Mouse (Mus musculus) layer of hippocampus, adult 9-11 months (tissue): ENCODE results near the gene Adk.

Experiments used
- DNase-seq: peaks from one replicate; pipeline ENCODE4 v3.0.0; 2022

Adk gene

DNA sequence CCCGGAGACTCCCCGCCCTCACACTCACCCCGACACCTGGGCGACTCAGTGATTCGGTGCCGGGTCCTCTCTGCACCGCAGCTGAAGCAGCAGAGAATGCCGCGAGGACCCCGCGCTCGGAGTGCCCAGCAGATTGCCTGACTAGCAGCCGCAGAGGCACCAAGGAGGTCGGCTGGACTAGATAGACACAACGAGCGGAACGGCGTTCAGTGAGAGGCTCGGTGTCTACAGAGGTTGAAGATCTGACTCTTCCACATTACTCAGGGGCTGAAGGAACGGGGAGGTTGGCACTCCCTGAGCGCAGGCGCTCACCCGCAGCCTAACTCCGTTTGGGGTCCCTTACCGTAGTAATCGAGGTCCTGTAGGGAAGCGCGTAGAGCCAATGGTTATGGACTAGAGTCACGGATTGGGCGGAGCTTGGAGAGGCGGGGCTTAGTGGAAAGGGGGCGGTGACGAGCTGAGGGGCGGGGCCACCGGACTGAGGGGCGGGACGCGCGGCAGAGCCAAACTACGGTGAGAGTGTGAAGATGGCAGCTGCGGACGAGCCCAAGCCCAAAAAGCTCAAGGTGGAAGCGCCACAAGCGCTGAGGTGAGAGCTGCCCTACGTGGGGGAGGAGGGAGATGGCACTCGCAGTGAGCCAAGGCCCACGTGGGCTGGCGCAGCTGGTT is at the start of gene Adk, which contains the start of gene Ap3m1:
TSS of gene Adk (plus strand) at position 463 of the 669 bp plus-strand sequence.
TSS of gene Ap3m1 (minus strand) at position 397 of the 669 bp plus-strand sequence.
- DNase-seq, result peak; percentile 93

DNA sequence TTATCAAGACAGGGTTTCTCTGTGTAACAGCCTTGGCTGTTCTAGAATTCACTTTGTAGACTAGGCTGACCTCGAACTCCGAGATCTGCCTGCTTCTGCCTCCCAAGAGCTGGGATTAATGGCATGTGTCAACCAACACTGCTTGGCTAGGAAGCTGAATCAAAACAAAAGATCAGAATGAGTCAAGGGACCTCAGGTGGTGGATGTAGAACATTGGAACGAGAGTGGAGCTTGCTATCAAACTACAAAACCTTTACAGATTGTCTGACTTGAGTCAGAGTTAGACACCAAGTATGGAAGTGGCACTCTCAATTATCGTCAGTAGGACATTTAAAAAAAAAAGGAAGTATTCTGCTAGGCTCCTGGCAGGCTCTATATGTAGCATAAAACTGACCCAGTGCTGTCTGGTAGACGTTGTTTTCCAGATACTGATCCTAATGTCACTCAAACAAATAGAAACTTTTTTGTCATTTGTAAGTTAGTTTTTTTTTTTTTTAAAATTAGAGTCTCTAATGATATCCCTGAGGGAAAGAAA is 38.5 kb upstream of the Adk start:
- DNase-seq, result no peak

DNA sequence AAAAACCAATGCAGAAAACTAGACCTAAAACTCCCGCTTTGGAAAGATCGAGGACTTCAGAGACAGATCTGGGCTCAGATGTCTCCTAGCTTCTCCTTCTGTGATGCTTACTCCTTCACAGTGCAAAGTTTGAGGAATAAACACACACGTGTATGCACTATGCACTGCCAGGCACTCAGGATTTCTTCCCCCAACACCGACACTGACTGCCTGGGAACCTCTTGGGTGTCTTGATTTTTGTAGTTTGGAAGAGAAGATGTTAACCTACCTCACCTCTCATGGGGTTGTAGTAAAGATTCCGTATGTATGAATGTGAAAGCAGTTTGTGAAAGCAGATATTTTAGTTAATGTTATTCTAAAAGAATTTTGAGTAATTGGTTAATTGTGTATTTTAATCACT is 34.5 kb upstream of the Adk start:
- DNase-seq, result no peak

DNA sequence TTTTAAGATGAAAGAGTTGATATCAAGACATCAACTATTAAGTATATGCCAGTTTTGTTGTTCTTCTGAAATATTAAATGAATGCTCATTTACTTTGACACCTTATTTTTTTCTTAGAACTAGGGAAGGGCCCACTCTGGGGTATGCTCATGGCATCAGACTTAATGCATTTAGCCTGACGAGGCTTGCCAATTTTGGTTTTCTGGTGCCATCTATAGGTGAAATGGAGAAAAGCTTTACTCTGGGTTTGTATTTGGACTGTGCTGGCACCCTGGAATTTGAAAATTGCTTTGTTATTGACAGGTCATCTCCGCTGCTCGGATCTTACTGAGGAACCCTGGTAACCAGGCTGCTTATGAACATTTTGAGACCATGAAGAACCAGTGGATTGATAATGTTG is 33.4 kb upstream of the Adk start:
- DNase-seq, result no peak

DNA sequence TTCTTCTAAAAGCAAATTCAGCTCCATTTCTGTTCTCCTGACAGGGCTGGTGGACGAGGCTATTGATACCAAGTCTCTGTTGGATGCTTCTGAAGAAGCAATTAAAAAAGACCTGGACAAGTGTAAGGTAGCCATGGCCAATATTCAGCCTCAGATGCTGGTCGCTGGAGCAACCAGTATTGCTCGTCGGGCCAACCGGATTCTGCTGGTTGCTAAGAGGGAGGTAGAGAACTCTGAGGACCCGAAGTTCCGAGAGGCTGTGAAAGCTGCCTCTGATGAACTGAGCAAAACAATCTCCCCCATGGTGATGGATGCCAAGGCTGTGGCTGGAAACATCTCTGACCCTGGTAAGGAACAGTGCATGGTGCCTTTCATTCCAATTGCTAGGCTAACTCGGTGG is 31.9 kb upstream of the Adk start:
- DNase-seq, result peak; percentile 73

DNA sequence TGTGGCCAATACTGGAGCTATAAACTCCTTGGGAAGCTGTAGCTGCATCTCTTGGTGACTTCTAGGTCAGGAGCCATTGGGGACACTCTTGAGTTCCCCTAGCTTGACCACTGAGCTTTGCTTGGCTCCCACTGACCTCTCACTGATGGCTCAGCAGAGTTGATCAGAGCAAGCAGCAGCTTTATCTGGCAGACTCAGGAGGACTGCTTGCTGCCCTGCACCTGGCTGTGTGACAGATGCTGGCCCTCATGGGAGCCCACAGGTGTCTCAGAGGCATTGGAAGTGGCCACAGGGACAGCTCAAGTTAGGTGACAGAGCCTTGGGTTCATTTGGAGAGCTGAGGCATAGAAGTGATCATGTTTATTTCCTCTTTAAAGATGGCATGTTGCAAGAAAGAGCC is 24.8 kb upstream of the Adk start:
- DNase-seq, result no peak

DNA sequence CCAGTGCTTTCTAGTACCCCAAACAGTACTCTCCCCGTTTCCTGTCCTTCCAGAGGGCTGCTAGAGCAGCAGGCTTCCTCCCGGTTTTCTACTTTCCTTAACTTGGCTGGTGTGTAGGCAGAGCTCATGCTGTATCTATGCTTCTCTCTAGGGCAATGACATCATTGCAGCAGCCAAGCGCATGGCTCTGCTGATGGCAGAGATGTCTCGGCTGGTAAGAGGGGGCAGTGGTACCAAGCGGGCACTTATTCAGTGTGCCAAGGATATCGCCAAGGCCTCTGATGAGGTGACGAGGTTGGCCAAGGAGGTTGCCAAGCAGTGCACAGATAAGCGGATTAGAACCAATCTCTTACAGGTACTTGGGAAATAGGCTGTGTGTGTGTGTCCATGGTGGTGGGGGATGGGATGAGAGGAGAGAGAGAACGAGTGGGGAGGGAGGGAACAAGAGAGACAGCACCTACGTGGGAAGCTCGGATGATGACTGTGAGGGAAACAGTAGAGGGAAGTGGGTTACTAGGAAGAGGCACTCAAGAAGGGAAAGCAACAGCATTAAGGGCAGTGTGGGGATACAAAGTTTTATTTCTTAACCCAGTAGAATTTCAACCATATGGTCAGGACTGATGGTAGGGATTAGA is 23.2 kb upstream of the Adk start:
- no peak for DNase-seq

DNA sequence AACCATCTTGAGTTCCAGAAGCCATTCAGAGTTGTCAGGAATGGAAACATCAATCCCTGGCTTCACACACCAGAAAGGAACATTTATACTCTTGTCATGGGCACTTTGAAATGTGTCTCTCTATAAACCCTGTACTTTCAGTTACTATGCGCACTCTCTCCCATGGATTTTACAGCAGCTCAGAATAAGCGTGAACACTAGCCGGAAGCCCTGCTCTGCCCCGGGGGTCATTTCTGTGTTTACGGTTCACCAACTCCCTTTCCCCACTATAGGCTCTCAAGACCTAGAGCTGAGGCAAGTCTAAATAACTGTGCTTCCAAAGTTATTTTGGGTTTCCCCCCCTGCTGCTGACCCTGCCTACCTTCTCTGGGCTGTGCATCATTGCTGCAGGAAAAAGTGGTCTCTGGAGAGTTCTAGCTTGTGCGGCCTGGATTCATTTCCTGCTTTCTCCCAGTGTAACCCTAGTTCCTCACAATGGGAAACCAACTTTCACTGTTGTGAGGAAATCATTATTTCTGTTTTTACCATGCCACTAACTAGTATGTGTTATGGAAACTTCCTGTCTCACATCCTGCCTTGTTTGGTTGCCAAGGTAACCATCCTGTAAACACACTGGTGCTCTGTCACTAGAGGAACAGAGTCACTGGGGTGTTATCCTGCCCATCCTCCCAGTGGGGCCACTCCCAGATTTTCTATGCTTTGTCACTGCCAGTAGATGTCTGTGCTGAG is 20.4 kb upstream of the Adk start:
- DNase-seq, result peak; percentile 73

DNA sequence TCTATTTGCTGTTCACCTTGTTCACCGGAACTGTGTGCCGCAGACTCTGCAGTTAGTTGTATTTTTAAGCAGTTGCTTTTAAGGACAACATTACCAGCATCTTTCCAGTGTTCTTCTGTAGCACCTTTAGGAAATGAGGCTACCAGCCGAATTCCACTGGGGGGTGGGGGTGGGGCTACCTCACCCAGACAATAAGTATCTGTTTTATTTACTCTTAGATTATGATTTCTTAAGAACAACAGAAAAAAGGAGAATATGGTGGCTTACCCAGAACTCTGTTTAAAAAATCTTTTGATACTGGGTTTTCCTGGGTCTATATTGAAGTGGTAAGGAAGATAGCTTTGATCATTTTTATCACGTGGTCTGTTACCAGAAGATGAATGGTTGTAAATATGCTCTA is 18.1 kb upstream of the Adk start:
- no peak for DNase-seq

DNA sequence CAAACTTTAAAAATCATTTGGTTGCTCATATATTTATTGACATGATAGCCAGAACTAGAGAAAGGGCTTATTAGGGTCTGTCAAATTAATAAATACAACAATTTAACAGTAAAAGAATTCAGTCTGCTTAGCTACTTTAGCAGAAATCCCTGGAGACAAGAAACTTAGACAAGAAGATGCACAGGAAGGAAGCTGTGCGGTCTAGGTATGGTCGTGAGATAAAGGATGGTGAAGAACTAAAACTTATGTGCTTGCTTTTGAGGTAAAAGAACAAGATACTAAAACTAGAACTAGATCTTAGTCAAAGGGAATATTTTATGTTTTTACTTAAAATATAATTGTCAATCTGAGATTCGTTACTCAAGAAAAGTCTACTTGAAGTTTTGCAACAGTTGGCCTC is 17.6 kb upstream of the Adk start:
- DNase-seq, result no peak

DNA sequence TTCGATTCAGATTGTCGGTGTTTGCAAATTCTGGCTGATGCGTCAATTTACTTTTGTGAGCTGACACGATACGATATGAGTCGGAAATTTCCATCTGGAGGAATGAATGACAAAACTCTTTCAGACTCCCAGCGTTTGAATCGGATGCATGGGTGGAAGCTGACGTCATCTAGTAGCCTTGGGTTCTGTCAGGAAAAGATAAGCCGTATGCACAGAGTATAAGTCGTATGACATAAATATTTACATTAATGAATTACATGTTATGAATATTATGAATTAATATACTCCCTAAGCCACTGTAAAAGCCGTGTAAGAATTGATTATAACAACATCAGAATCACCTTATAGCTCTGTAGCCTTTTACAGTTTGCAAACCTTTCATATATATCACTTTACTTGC is 13.3 kb upstream of the Adk start:
- no peak for DNase-seq

DNA sequence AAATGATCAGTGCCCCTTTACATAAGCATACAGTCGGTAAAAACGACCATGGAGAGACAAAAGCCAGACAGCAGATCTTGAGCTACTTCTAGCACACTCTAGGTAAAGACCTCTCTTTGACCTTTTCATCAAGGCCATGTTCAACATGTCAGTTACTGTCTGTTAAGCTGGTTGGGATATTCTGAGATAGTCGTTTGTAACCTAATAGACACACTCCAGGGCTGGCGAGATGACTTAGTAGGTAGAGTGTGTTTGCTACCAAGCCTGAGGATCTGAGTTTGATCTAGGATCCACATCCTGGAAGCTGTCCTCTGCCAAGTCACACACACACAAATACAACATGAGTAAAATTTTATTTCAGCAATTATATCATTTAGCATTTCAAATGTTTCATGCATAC is 12.8 kb upstream of the Adk start:
- DNase-seq, result no peak

DNA sequence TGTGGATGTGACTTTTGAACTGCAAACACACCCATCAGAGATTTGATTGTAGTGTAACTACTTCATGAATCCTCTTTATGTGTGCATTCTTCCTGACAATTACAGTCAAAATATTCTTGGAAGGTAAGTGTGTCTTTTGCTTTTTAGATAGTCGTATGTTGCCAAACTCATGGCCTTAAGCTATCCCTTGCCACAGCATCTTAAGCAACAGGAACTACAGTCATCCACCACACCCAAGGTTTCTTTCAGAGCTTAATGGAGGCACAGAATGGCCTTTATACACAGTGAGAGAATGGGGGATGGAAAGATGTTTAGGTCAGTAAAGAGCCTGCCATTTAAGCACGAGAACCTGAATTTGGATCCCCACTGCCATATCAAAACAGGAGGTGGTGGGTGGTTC is 4.5 kb upstream of the Adk start:
- DNase-seq, result no peak

DNA sequence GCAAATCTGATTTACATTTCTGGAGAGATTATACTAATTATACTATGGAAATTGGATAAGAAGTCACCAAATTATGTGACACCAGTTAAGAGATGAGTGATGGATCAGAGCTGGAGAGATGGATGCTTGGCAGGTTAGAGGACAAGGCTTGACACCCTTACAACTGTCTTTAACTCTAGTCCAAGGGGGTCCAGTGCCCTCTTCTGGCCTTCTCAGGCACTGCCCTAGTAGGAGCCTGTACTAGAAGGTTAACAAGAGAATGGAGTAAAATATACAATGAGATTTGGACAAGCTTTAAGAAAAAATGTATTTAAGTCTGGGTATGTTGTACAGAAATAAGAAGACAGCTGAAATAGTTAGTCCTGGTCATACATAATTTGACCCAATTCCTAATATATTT is 3.5 kb upstream of the Adk start:
- no peak for DNase-seq

DNA sequence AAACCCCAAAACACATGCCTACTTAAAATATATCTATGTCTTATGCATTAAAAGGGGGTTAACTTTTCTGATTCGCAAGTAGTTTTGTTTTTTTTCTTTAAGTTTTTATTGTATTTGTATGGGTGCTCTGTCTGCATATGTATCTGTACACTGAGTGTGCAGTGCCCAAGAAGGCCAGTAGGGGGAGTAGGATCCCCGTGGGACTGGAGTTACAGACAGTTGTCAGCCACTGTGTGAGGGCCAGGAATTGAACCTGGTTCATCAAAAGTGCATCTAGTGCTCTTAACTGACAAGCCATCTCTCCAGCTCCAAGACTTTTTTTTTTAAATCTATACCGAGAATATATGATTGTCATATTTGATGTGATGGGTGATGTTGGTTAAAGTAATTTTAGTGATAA is 1.6 kb upstream of the Adk start:
- no peak for DNase-seq

DNA sequence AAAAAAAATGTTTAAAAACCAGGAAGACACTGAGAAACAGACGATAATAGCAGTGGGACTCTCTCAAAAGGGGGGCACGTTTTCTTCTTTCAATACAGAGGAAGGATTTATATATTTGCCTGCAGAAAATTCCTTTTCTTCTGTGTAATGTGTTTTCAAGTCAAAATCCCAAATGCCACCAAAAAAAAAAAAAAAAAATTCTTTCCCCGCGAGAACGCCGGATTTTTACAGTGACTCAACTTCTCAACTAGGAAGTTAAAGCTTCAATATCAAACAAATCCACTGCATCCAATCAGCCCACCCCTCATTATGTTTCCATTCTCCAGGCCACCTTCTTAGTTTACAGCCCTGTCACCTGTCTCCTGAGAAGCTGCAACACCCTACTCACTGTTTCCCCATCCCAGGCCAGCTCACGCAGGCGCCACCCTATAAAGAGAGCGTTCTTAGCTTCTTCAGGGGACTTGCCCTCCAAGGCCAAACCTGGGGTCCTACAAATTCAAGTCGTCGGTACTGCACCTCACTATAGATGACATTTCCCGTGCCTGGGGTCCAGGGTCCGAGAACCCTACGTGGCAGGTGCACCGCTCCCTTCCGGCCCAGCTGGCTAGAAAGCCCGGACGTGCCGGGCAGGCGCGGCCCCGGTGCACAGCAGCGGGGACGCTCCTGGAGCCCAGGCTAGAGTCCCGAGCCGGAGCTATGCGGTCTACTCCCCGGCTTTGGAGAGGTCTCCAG is 828 bp upstream of the Adk start:
- DNase-seq, result peak; percentile 34

DNA sequence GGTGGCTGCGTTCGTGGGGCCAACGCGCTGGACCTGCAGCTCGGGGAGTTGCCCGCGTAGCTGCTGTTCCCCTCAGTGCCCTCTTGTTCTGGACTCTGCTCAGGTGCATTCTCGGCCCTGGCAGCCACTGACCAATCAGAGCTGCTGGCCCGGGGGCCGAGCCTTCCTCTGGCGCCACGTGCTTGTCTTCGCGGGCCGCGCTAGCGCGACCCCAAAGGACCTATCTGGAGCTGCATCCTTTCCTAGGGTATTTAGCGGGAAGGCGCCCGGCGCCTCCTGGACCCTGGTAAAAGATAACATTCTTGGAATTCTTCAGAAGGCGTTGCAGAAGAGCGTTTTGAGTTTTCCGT is 382 bp downstream of the Adk start:
- peak; percentile 75 for DNase-seq

DNA sequence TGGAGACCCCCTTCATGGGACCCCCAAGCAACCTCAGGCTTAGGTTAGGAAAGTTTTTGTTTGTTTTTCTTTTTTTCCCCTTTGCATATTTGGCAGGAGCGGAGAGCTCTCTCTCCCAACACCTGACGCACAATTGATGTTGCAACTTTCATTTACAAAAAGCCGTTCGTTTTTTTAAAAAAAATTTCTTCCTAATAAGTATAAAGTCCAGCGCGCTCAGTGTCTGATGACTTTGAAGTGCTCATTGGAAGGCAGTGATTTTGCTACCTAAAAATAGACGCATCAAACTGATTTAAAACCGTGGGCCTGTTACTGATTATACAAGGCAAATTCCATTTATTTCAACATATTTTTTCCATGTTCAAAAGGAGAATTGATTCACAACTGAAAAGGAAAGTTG is 777 bp downstream of the Adk start:
- DNase-seq, result no peak

DNA sequence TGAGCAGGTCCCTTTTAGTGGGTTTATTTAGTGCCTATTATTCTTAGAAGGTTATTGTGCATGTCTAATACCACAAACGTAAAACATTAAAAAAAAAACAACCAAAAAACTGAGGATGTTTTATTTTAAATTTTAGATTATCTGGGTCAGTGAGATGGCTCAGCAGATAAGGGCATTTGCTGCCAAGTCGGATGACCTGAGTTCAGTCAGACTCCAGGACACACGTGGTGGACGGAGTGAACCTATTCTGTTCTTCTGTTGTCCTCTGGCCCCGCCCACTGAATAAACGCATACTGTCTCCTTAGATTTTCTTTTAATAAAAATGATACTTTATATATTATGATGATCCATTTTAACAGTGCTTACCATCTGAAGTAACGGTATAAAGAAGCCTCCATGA is 1.2 kb downstream of the Adk start:
- no peak for DNase-seq

DNA sequence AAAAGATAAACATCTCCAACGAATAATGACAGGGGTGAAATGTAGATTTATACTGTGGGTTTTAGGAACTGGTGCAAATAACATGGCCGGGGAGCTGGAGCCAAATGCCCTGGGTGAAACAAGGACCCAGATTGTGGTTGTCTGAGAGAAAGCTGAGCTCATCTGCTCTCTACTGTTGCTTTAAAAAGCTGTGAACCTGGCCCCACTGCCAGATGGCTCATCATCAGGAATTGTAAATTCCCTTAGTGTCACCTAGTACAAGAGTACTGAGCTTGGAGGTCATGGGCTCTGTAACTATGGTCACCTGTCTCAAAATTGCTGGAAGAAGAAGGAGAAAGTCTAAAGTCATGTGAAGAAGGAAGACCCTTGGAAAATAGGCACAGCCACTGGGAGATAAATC is 6.6 kb downstream of the Adk start:
- no peak for DNase-seq

DNA sequence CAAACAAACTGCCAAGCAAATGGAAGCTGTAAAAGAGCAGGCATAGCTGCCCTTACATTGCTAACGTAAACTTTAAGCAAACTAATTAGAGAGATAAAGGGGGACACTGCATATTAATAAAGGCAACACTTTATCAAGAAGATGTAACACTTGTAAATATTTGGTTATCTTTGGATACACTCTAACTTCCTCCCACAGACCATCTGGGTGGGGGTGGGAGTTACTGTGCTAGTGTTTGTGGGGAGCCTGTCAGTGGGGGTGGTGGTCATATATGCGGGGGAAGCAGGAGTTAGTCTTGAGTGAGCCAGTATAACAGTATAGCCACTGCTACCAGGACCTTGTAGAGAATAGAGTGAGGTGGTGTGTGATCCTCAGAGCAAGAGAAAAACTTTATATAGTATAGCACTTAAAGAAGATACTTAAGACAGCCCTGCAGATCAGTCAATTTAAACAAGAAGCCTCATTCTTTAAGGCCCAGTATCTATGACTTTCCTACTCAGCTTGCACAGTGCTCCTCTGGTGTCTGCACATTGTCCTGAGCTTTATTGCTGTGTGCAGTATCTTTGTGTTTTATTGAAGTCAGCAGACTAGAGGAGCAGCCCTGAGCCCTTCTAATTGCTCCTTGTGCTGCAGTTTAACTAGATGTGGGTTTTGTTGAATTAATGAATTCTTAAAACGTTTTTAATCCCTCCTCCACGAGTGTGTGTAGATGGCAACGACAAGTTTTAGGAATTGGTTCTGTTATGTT is 10.6 kb downstream of the Adk start:
- peak; percentile 30 for DNase-seq

DNA sequence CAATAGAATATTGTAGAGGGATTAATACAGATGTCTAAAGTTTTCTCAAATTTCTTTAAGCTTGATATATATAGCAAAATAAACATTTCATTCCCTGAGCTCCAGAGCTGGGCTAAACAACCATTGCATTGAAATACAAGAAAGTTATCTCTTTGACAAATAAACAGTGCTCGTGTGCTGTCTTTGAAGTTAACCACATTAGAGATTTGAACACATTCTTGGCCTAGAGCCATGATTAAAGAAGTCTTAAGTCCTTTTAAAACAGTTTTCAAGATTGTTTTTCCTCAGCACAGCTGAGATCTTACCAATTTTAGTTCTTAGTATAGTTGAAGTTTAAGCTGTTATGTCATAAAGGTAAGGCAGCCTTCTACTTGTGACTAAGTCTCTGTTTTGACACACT is 11.9 kb downstream of the Adk start:
- no peak for DNase-seq
